Mouse (Mus musculus) small intestine, adult 2 months (tissue): ENCODE results near the gene Shbg. TPM values are rescaled to one million over a fixed set of nuclear protein-coding genes. Genes with fewer than 3 reads are reported as not detected.

ENCODE experiments used
- H3K27ac ChIP-seq: fragments of 200-500 bp; 2 replicates; pipeline ENCODE4 v1.5.1; 2012; ENCODE audit warnings: low read depth, low read length, control low read depth, inconsistent platforms; ENCODE audit not compliant: insufficient read depth
- H3K27me3 ChIP-seq: fragments of 200-500 bp; 2 replicates; pipeline ENCODE4 v1.6.1; 2012; ENCODE audit warnings: mild to moderate bottlenecking, moderate library complexity, low read length, inconsistent platforms; ENCODE audit not compliant: control insufficient read depth, insufficient read depth
- H3K36me3 ChIP-seq: fragments of 200-500 bp; 2 replicates; pipeline ENCODE4 v1.6.1; 2012; ENCODE audit warnings: mild to moderate bottlenecking, low read length, control low read depth, inconsistent platforms; ENCODE audit not compliant: control insufficient read depth, insufficient read depth
- H3K4me1 ChIP-seq: fragments of 200-500 bp; 2 replicates; pipeline ENCODE4 v1.6.1; 2012; ENCODE audit warnings: low read length, inconsistent platforms, mixed read lengths; ENCODE audit not compliant: control insufficient read depth, insufficient read depth, insufficient read length
- H3K4me3 ChIP-seq: fragments of 200-500 bp; 2 replicates; pipeline ENCODE4 v1.5.1; 2012; ENCODE audit warnings: low read depth, mild to moderate bottlenecking, control low read depth, inconsistent platforms, low read length, moderate library complexity
- CTCF ChIP-seq: fragments of 200-500 bp; IDR thresholded peaks from 2 replicates; pipeline ENCODE4 v1.5.1; 2012; ENCODE audit warnings: low read depth, mild to moderate bottlenecking, control low read depth, inconsistent platforms, low read length, moderate library complexity, mixed read lengths; ENCODE audit not compliant: insufficient replicate concordance, insufficient read length; ENCODE audit errors: extremely low read depth
- POLR2A ChIP-seq: fragments of 200-500 bp; IDR thresholded peaks from 2 replicates; pipeline ENCODE4 v1.6.1; 2012; ENCODE audit warnings: low read depth, mild to moderate bottlenecking, control low read depth, inconsistent platforms, low read length, moderate library complexity
- WGBS: fragments of 180-500 bp; shearing (Covaris S2); methylation state at CpG from one replicate; pipeline ENCODE4 v1.1.7; 2018; 5-methylcytosine and 5-hydroxymethylcytosine counted together
- polyA plus RNA-seq: library from polyadenylated mRNA; depleted of rRNA; stranded (reverse); fragments of >200 nt; gene quantifications from 2 replicates; pipeline ENCODE4 v1.2.3, GENCODE M21; 2012

The Shbg gene
- polyA plus RNA-seq, 1 experiment, result not detected

GRCm38 (mm10) chr11:69654760-69655159 is 37.1 kb upstream of the Shbg start:
- Histone ChIP-seq H3K36me3 (peaks cover 61% of the 10 kb centered on the region), H3K4me1 (no peaks in the 10 kb centered on the region), H3K4me3 (no peak overlapping the region), H3K27ac (no peak overlapping the region), H3K27me3 (no peaks in the 10 kb centered on the region)
- no peak for TF ChIP-seq CTCF
- 41% methylated on average over 9 of the region's 9 CpGs for WGBS

GRCm38 (mm10) chr11:69653399-69653798 is 35.7 kb upstream of the Shbg start:
- H3K27ac ChIP-seq, result no peak overlapping the region
- TF ChIP-seq POLR2A, result no peak
- no peak for TF ChIP-seq CTCF
- H3K27me3 ChIP-seq, result no peaks in the 10 kb centered on the region
- WGBS, result 72% methylated on average over 5 of the region's 5 CpGs
- H3K4me3 ChIP-seq, result no peak overlapping the region
- H3K36me3 ChIP-seq, result peaks cover 66% of the 10 kb centered on the region
- no peaks in the 10 kb centered on the region for H3K4me1 ChIP-seq

GRCm38 (mm10) chr11:69645860-69646259 is 28.2 kb upstream of the Shbg start:
- Histone ChIP-seq H3K4me1 (no peaks in the 10 kb centered on the region), H3K4me3 (no peak overlapping the region), H3K27me3 (no peaks in the 10 kb centered on the region), H3K36me3 (peaks cover 76% of the 10 kb centered on the region), H3K27ac (no peak overlapping the region)
- TF ChIP-seq CTCF (no peak), POLR2A (no peak)
- 76% methylated on average over 5 of the region's 5 CpGs for WGBS

- Histone ChIP-seq H3K4me3 (no peak overlapping the region), H3K4me1 (no peaks in the 10 kb centered on the region), H3K27ac (no peak overlapping the region), H3K27me3 (no peaks in the 10 kb centered on the region), H3K36me3 (peaks cover 16% of the 10 kb centered on the region)
- 39% methylated on average over 3 of the region's 3 CpGs for WGBS
- TF ChIP-seq POLR2A (no peak), CTCF (no peak)
Measured at GRCm38 (mm10) chr11:69635471-69635870, 17.8 kb upstream of the Shbg start.

- Histone ChIP-seq H3K27me3 (no peaks in the 10 kb centered on the region), H3K4me3 (peak overlapping the region; percentile 86), H3K27ac (peak overlapping the region; percentile 26; the same call in 1 of the 2 replicates), H3K4me1 (no peaks in the 10 kb centered on the region), H3K36me3 (peaks cover 2% of the 10 kb centered on the region)
- WGBS, result under 1% methylated on average over 50 of the region's 50 CpGs
- no peak for TF ChIP-seq POLR2A
- TF ChIP-seq CTCF, result no peak
Measured at GRCm38 (mm10) chr11:69633128-69633866, 15.6 kb upstream of the Shbg start.

GRCm38 (mm10) chr11:69632284-69633089 is 14.8 kb upstream of the Shbg start, which contains the start of gene Fxr2:
Fxr2 (plus strand) TSS chr11:69632990.
- H3K36me3 ChIP-seq, result no peaks in the 10 kb centered on the region; the same call in 1 of the 2 replicates
- H3K4me3 ChIP-seq, result peak within 1 kb of the TSS; percentile 86
- H3K4me1 ChIP-seq, result no peaks in the 10 kb centered on the region
- no peaks in the 10 kb centered on the region for H3K27me3 ChIP-seq
- peak within 1 kb of the TSS; percentile 41 for H3K27ac ChIP-seq
- peak; percentile 55 for TF ChIP-seq POLR2A
- TF ChIP-seq CTCF, result peak; percentile 84
- WGBS, result 0% methylated on average over 35 of the region's 56 CpGs

GRCm38 (mm10) chr11:69629802-69630201 is 12.1 kb upstream of the Shbg start:
- TF ChIP-seq POLR2A (no peak), CTCF (no peak)
- Histone ChIP-seq H3K4me1 (no peaks in the 10 kb centered on the region), H3K4me3 (no peak overlapping the region), H3K36me3 (no peaks in the 10 kb centered on the region), H3K27ac (no peak overlapping the region), H3K27me3 (no peaks in the 10 kb centered on the region)
- 57% methylated on average over 1 of the region's 1 CpGs for WGBS
